Mouse (Mus musculus): Measurements from ENCODE around the gene Tomm40l.
A peak's percentile ranks its signal among the peaks of the same experiment; 100 is the strongest.

Tomm40l gene

DNA sequence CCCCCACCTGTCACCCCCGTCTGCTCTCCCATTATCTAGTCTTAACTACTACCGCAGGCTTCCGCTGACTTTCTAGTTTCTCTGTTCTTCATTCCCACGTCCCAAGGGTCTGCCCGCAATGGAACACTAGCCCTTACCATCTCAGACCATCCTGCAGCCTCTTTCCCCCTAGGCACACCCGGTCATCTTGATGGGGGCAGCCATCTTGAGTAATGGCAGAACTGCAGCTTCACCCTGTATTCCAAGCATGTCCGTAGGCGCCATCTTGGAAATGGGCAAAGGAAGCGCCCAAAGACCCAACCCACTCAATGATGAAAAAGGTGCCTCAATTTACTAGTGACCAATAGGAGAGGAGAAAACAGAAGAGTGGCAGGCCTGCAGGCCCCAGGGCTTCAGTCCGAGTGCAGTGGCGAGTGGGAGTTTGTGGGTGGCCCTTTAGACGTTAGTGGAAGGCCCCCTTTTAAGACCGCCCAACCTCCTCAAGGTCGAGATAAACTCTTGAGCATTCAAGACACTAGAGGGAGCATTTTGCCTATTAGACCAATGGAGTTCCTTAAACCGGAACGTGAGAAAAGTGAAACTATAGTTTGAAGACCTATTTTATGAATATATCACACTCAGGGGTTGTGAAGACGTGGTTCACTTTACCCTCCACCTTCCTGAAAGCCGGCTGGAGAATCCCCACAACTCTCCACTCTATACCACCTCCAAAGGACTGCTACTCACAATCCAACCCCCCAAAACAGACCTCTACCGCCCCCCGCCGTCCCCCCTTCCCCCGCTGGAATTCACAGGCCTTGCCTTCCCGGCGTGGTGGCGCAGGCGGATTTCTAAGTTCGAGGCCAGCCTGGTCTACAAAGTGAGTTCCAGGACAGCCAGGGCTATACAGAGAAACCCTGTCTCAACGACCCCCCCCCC is at the start of gene Tomm40l:
TSS of gene Tomm40l (minus strand) at position 277 of the 918 bp plus-strand sequence.
- peak; percentile 87 to 92 for DNase-seq

DNA sequence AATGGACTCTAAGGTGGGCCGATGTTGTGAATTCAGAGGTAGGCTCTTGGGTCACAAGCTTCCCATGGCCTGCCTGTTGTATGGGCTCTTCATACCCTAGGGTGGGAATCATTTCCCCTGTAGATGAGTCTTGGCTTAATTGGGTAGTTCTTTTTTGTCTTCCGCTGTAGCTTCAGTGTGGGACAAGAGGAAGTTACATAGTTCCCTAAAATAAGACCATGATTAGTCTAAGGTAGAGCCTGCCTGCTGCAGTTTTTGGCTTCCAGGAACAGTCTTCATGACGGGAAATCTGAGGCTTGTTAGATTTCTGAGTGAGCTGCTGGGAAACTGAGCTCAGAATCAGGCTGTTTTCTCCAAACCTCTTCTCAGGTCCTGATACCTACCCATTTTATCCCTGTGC is 49.8 kb upstream of the Tomm40l start:
- DNase-seq: no peak

DNA sequence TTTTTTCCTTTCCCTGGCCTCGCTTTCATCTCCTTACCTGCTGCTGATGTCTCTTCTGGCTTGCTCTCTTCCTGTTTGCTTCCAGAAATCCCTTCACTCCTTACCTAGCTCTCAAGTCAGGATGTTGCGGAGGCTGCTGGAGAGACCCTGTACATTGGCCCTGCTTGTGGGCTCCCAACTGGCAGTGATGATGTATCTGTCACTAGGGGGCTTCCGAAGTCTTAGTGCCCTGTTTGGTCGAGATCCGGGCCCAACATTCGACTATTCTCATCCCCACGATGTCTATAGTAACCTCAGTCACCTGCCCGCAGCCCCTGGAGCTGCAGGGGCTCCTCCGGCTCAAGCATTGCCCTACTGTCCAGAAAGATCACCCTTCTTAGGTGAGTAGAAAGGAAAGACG is 49.3 kb upstream of the Tomm40l start:
- DNase-seq: no peak

DNA sequence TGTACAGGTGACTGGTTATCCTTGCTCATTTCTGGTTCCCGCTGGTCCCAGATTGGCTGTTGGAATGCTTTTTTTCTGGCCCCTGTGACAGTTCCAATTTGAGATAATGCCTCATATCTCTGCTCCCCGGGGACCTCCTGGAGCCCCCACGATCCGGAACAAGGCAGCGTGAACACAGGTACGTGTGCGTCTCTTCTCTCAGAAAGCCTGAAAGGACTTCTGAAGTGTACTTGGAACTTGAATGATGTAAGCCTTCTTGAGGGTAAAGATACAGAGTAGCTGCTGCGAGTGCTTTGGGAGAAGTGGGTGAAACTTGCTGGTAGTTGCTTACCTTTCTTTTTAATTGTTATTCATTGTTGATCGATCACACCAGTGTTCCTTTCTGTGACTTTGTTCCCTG is 48.9 kb upstream of the Tomm40l start:
- no peak for DNase-seq

DNA sequence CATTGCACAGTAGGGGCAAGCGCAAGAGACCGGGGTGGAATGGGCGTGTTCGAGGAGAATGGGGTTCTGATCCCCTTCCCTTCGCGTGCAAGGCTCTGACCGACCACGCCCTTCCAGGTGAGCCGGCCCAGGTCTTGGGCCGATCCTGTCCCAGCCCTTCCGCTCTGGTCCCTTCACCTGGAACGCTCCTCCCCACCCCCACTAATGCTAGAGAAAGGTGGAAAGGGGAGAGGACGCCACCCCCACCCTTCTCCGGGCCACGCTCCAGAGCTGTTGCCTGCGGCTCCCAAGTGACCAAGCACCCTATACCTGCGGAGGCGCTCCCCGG is 48.2 kb upstream of the Tomm40l start:
- DNase-seq: no peak

DNA sequence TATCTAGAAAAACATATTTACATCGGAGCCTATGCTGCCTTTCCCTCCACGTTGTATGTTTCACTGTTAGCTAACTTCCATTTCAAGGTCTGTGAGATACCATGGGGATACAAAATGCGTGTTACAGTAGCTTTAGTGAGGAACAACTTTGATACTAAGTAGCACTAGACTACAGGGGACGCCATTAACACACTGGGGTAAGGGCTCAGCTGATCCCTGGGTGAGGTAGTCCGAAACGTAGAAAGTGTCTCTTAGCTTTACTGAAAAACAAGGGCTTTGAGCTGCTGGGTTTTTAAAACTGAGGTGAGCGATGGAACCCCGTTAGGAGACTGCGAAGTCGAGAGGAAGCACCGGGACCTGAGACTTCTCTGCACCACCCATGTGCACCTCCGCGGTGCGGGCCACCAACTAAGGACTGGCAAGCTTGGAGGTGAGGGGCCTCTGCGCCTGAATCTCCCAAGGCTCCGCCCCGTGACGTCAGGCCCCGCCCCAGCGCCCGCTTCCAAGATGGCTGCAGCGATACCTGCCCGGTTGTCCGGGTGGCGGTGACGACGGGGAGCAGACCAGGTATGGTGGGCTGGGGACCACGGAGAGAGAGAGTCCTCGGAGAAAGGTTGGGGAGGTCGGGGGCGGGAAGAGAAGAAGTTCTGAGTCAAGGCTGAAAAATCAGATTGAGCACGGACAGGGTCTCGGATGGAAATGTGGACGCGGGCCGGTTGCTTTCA is 47.7 kb upstream of the Tomm40l start, which contains the start of gene B4galt3:
TSS of gene B4galt3 (plus strand) at position 481 of the 725 bp plus-strand sequence.
- DNase-seq: peak; percentile 99

DNA sequence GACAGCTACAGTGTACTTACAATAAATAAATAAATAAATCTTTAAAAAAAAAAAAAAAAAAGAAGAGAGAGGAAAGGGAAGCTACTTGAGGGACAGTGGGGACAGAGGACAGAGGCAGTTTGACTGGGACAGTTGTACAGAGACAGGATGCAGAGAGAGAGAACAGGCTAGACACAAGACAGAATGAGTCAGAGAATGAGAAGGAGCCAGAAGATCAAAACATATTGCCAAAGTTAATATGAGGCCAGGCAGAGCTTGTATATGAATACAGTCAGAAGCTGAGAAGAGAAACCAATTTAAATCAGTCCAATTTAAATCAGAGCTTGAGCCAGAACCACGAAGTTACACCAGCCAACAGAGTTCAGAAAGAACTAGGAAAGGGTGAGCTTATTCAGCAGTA is 46.0 kb upstream of the Tomm40l start:
- no peak for DNase-seq

DNA sequence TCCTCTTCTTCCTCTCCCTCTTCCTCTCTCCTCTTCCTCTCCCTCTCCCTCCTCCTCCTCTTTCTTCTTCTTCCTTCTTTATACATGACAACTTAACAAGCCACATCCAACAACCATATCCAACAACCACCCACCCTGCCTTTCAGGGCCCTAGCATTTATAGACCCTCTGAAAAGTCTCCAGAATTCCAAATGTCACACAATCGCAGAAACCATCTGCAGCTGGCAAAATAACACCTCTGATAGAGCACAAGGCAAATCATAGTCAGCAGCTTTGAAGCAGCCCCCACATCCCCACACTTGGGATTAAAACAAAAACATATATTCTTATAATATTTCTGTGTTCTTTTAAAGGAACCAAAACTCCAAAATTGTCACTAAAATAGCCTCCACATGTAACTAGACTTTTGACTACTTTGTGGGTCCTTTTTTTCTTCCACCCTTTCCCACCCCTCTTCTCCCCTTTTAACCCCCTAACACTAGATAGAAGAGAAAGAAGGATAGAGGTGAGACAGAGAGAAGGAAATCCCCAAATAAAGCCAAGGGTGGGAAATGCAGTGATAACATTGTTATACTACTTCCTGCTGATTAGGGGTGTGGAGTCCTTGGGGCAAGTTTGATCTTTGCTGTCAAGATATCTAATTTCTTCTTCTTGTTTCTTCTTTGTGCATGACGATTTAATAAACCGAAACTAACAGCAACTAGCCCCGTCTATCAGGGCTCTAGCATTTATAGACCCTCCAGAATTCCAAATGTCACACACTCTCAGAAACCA is 43.8 kb upstream of the Tomm40l start:
- DNase-seq: no peak

DNA sequence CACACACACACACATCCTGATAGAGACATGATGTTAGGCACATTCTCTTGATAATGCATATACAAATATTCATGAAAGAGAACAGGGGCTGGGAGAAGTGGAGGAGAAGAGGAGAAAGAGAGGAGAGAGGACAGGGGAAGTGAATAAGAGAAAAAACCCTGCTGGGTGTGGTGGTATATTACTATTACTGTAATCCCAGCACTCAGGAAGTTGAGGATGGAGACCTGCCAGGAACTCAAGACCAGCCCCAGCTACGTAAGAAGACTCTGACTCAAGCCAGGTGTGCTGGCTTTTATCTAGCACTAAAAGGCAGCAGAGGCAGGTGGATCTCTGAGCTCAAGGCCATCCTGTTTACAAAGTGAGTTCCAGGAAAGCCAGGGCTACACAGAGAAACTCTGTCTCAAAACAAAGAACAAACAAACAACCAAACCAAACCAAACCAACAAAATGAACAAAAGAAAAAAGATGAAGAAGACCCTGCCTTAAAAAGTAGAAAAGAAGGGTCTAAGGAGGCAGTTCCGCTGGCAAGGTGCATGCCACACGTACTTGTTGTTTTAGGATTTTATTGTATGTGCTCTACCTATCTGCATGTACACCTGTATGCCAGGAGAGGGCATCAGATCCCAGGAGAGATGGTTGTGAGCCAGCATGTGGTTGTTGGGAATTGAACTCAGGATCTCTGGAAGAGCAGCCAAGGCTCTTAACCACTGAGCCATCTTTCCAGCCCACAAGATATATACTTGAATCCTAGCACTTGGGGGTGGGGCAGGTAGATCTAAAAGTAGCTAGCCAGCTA is 41.5 kb upstream of the Tomm40l start:
- DNase-seq: no peak

DNA sequence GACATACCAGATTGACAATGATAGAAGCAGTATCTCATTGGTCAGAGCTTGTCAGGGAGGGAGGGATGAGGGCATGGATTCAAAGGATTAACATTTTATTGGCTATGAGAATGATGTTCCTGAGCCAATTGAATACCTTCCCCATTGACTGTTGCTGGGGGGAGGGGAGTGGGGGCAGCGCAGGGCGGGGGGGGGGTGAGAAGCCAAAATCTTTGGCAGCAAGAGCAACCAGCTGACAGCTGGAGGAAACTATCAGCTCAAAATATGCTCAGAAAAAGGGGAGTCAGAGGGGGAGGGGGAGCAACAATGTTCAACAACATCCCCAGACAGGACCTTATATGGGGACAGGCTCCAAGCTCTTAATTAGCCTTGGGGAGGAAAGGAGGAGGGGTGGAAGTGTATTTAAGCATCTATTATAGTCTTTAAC is 40.9 kb upstream of the Tomm40l start:
- no peak for DNase-seq

DNA sequence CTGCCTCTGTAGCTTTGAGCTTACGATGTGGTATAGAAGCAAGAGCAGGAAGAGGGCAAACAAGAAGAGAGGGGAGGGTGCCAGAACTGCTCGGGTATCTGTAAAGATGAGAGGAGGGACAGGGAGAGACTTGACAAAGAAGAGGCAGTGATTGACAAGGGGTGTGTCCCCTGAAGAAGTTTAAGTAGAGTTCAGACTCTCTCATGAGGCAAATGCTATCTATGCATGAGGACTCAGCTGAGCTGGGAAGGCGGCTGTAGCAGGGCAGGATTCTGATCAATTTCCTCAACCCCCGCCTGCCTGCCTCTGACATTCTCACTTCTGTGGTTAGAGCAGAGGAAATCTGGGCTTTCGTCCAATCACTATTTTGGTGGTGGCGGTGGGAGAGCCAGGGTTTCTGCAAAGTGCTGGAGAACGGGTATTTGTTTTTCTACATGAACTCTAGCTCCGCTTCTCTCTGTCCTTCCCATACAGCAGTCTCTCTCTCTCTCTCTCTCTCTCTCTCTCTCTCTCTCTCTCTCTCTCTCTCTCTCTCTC is 40.3 kb upstream of the Tomm40l start:
- no peak for DNase-seq

DNA sequence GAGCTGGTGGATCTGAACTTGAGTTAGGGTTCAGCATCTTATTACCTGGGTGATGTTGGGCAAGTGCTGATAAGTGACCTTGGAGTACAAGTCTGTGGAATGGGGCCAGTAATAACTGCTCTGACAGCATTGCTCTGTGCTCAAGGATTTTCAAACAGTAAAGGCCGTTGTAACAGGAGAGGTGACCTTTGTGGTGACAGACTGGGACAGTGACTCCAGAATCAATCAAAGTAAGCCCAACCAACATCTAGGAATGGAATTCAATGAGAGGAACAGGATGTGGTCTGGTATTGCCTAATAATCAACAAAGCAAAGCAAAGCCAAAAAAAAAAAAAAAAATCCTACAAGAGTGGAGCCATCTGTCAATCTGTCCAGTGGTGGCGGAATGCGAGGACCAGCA is 38.0 kb upstream of the Tomm40l start:
- DNase-seq: no peak

DNA sequence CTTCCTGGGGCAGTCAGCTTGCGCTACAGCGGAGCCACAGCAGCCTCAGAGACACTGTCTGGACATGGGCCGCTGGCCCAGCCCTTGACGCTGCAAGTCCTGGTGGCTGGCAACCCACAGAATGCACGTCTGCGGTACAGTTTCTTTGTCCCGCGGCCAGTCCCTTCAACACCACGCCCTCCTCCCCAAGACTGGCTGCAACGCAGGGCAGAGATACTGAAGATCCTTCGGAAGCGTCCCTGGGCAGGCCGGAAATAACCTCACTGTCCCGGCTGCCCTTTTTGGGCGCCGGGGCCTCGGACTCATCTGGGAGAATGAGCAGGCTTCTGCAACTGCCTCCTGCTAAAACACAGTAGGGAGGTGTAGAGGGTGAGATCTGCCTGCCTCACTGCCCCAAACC is 36.6 kb upstream of the Tomm40l start:
- no peak for DNase-seq

DNA sequence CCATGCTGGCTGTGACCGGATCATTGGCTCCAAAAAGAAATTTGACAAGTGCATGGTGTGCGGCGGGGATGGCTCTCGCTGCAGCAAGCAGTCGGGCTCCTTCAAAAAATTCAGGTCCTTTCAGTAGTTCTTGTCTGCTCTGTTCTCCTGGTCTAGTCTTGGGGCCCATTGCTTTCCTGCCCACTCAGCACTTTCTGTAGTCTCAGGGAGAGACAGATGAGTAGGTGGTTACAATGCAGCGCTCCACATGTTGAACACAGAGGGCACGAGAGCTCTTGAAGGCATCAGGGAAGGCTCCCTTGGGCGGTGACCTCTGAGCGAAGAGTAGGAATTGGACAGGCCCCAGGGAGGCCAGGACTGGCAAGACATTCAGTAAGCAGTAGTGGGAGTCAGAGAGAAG is 35.5 kb upstream of the Tomm40l start:
- no peak for DNase-seq

DNA sequence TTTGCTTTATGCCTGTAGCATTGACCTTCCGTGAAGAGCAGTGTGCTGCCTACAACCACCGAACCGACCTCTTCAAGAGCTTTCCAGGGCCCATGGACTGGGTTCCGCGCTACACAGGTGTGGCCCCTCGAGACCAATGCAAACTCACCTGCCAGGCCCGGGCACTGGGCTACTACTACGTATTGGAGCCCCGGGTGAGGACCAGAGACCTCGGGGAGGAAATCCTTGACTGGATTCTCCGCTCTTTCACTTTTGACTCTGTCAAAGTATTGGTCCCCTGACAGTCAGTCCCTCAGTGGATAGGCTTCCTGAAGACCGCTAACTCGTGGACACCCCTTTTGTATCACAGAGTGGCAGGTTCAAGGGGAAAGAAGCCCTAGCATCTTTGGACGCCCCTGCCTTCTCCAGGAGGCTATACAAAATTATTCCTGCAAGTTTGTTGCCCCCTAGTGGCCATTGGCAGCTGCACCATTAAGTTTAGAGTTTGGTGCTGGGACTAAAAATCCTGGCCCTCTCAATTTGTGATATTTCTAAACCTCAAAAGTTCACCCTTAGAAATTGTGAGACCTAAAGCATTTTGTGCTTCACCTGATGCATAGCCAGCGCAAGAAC is 34.7 kb upstream of the Tomm40l start:
- DNase-seq: peak; percentile 75 to 77

DNA sequence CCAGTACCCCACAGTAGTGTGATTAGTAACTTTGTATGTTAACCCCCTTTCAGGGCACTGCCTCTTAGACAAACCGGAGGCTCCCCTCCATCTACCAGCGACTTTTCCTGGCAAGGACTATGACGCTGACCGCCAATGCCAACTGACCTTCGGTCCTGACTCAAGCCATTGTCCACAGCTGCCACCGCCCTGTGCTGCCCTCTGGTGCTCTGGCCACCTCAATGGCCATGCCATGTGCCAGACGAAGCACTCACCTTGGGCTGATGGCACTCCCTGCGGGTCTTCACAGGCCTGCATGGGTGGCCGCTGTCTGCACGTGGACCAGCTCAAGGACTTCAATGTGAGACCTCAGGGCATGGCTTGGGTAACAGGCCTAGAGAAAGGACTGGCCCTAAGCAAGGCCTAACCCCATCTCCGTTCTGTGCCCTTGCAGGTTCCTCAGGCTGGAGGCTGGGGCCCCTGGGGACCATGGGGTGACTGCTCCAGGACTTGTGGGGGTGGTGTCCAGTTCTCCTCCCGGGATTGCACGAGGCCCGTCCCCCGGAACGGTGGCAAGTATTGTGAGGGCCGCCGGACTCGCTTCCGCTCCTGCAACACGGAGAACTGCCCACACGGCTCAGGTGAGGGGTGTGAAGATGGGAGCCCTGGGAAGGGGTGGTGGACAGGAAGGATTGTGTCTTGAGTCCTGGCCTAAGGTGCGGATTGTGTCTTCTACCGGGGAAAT is 33.9 kb upstream of the Tomm40l start:
- DNase-seq: no peak

DNA sequence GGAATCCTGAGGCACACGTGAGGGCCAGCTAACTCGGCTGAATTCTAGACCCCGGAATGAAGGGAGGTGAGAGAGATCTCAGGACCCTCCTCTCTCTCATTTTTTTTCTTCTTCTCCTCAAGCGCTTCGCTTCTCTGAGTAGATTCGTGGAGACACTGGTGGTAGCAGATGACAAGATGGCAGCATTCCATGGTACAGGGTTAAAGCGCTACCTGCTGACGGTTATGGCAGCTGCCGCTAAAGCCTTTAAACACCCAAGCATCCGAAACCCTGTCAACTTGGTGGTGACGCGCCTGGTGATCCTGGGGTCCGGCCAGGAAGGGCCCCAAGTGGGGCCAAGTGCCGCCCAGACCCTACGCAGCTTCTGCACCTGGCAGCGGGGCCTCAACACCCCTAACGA is 30.1 kb upstream of the Tomm40l start:
- DNase-seq: no peak

DNA sequence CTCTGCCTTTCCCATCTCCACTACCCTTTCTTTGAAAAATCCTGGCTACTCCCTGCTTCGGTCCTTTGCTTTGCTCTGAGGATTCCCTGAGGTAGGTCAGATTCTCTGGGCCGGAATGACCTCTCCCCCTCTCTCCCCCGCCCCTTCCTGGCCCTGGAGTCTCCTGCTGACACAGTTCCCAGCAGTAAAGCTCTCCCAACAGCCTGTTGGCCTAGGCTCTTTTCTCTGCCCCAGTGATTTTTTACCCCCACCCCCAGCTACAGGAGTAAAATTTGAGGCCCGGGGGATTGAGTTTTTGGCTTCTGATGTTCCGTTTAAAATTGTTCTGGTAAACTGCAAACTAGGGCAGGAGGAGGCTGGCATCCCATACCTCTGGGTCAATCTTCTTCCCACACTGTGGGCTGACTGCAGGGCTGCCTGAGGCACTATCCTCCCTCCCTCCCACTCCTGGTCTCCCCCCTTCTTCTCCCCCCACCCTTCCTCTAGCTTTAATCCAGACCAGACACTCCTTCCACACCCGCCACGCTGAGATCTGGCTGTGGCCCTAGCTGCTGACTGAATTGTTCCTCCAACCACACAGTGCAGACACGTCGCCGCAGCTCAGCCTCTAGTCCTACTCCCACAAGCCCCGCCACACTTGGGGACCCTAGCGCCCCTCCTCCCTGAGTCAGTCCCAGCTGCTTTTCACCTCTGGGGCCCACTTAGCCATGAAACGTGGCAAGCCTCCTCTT is 29.4 kb upstream of the Tomm40l start:
- DNase-seq: no peak

DNA sequence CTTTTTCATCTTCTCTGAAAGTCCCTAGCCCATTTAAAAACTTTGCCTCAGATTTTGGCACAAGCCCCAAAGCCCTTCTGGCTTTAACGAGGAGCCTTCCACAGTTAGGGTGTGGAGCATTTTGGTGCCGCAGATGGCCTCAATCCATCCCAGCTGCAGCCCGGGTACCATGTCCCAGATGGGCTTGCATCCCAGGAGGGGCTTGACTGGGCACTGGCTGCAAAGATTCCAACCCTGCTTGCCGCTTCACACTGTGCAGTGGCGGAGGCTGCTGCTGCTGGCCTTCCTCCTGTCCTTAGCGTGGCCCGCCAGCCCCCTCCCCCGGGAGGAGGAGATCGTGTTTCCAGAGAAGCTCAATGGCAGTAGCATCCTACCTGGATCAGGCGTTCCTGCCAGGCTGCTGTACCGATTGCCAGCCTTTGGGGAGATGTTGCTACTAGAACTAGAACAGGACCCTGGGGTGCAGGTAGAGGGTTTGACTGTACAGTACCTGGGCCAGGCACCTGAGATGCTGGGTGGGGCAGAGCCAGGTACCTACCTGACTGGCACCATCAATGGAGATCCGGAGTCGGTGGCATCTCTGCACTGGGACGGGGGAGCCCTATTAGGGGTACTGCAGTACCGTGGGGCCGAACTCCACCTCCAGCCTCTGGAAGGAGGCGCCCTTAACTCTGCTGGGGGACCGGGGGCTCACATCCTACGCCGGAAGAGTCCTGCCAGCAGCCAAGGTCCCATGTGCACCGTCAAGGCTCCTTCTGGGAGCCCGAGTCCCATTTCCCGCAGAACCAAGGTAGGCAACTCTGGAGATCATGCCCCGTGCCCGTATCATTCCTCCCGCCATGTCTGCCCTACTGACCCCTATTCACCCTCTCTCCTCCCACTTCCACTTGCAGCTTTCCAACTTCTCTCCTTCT is 28.6 kb upstream of the Tomm40l start, which contains the start of gene Ndufs2:
TSS of gene Ndufs2 (minus strand) at position 709 of the 914 bp plus-strand sequence.
- no peak for DNase-seq

Measured in B cell, adult 2 months (primary cell).